9 mouse cellular contexts compared by ENCODE assay signal in the genomic region with DNA sequence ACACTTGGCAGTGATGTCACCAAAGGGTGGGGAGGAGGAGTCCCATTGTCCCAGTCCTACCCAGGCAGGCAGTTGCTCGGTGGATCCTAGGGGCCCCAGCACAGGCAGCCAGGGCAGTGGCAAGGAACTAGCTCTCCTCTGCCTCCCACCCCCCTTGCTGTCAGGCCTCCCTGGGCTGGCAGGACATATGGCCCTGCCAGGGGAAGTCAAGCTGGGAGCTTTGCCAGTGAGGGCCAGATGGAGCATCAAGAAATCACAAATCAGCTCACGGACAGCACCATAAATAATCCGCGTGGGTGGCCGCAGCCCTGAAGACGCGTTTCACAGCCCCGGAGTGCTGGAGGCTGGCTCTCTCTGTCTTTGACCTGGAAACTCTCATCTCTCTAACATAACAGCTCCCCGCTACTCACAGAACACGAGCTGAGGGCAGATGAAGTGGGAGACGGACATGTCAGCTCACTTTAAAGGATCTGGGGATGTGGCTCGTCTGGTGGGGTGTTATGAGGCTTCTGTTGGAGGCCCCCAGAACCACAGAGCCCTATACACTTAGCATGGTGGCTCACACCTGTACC. TPM values are rescaled to one million over a fixed set of nuclear protein-coding genes. Genes with fewer than 3 reads are reported as not detected.
A peak's percentile ranks its signal among the peaks of the same experiment; 100 is the strongest.
DNase-seq lines count a peak whose midpoint lies in the region; ATAC-seq lines count a peak whose summit lies in the region.
"Had no signal": no experiment of that assay in that cellular context is flagged by ENCODE, and none has a peak within 500 bp of the region (broad histone marks: within the 10 kb centered on the region; RNA-seq: fewer than 3 reads in every experiment).

No protein-coding gene starts in this region.

- no peaks in the 10 kb centered on the region for H3K36me3 ChIP-seq in midbrain, embryonic 14.5 days (ENCODE audit: control insufficient read depth, insufficient read depth, low read length)
- H3K36me3 ChIP-seq: liver, embryonic 13.5 days had no signal

- no peaks in the 10 kb centered on the region for H3K9me3 ChIP-seq in midbrain, embryonic 14.5 days (ENCODE audit: control insufficient read depth, low read length)
- H3K9me3 ChIP-seq: liver, embryonic 13.5 days had no signal

- 15% methylated on average over 12 of the region's 12 CpGs for WGBS in midbrain, embryonic 14.5 days

- no peaks in the 10 kb centered on the region for H3K27me3 ChIP-seq in midbrain, embryonic 14.5 days (ENCODE audit: control insufficient read depth, insufficient read depth, low read length)
- H3K27me3 ChIP-seq: liver, embryonic 13.5 days had no signal

- peak overlapping the region; percentile 70 for H3K27ac ChIP-seq in midbrain, embryonic 14.5 days (replicated peaks; ENCODE audit: low read depth, low read length)
- H3K27ac ChIP-seq: liver, embryonic 13.5 days had no signal

- no peak overlapping the region for H3K4me3 ChIP-seq in midbrain, embryonic 14.5 days (replicated peaks; ENCODE audit: low read depth, low read length)
- H3K4me3 ChIP-seq: liver, embryonic 13.5 days had no signal

- peak; percentile 41 for DNase-seq in kidney, postnatal 14 days
- no peak for DNase-seq in kidney, adult 8-10 months
- DNase-seq in cerebellum, postnatal 25 days = peak; percentile 98
- DNase-seq in frontal cortex, postnatal 25 days (ENCODE audit: low spot score in 2 of 2) = peak; percentile 62 to 71
- DNase-seq in layer of hippocampus, postnatal 10 days (ENCODE audit: low spot score in 2 of 2) = peak; percentile 70 to 75
- DNase-seq in midbrain, embryonic 14.5 days = peak; percentile 77
- DNase-seq in yolk sac, embryonic 10.5 days (ENCODE audit: low spot score) = no peak
- no peak for DNase-seq in spleen, postnatal 14 days (ENCODE audit: low spot score in 2 of 2)
- DNase-seq: liver, embryonic 13.5 days had no signal

- H3K4me2 ChIP-seq in midbrain, embryonic 14.5 days (ENCODE audit: low read length) = peak overlapping the region; percentile 13
- H3K4me2 ChIP-seq: liver, embryonic 13.5 days had no signal

- 0 out of 2 replicates have a peak overlapping the region, but pooled peaks have one; percentile 7 for H3K9ac ChIP-seq in midbrain, embryonic 14.5 days (replicated peaks; ENCODE audit: low read length)
- H3K9ac ChIP-seq: liver, embryonic 13.5 days had no signal

- peaks cover 6% of the 10 kb centered on the region; the same call in 1 of the 2 replicates for H3K4me1 ChIP-seq in midbrain, embryonic 14.5 days (ENCODE audit: control insufficient read depth, insufficient read depth, low read length)

- peak; percentile 70 for ATAC-seq in midbrain, embryonic 14.5 days (ENCODE audit: low FRiP score, low TSS enrichment)

RNA-seq across cellular contexts. Expression of a gene that starts 6.1 kb away (rescaled TPM):
- total RNA-seq in layer of hippocampus, postnatal 10 days (2021) = 100 to 1,000 TPM; 516 to 558 TPM
- polyA plus RNA-seq in midbrain, embryonic 14.5 days (2014; fragmentation: Nextera tagmentation; extraction: Ambion mirVana) = 563 and 615 TPM in 2 replicates

RNA-seq across cellular contexts. Expression of a gene that starts 7.6 kb away (rescaled TPM):
- total RNA-seq in layer of hippocampus, postnatal 10 days (2021) = 1 to 10 TPM in 1 of 2 experiments, not detected in 1; 2.1 TPM
- not detected in 2 replicates for polyA plus RNA-seq in midbrain, embryonic 14.5 days (2014; fragmentation: Nextera tagmentation; extraction: Ambion mirVana)
- polyA plus RNA-seq: liver, embryonic 13.5 days had no signal

RNA-seq across cellular contexts. Expression of a gene that starts 12.7 kb away (rescaled TPM):
- 100 to 1,000 TPM; 180 to 190 TPM for total RNA-seq in layer of hippocampus, postnatal 10 days (2021)
- 33.0 and 42.1 TPM in 2 replicates for polyA plus RNA-seq in midbrain, embryonic 14.5 days (2014; fragmentation: Nextera tagmentation; extraction: Ambion mirVana)

RNA-seq across cellular contexts. Expression of a gene that starts 19.3 kb away (rescaled TPM):
- total RNA-seq in layer of hippocampus, postnatal 10 days (2021) = 100 to 1,000 TPM; 473 to 520 TPM
- polyA plus RNA-seq in midbrain, embryonic 14.5 days (2014; fragmentation: Nextera tagmentation; extraction: Ambion mirVana) = 117 and 224 TPM in 2 replicates

Comparison
In these comparisons a context has a peak if more than half of its experiments do, and no peak if none do; other contexts are left out.
1. DNase-seq: peak in kidney, postnatal 14 days (single experiment), cerebellum, postnatal 25 days (2 of 2), frontal cortex, postnatal 25 days (2 of 2), layer of hippocampus, postnatal 10 days (2 of 2) and midbrain, embryonic 14.5 days (single experiment); none in kidney, adult 8-10 months (0 of 2), yolk sac, embryonic 10.5 days (single experiment) and spleen, postnatal 14 days (0 of 2).